Mouse (Mus musculus): ENCODE measurements around the gene Ifi213.
"Not testable (repeated sequence)": the region's sequence is repeated elsewhere in the genome, so short reads cannot be mapped to it uniquely, and the experiment has no call there.

DNA sequence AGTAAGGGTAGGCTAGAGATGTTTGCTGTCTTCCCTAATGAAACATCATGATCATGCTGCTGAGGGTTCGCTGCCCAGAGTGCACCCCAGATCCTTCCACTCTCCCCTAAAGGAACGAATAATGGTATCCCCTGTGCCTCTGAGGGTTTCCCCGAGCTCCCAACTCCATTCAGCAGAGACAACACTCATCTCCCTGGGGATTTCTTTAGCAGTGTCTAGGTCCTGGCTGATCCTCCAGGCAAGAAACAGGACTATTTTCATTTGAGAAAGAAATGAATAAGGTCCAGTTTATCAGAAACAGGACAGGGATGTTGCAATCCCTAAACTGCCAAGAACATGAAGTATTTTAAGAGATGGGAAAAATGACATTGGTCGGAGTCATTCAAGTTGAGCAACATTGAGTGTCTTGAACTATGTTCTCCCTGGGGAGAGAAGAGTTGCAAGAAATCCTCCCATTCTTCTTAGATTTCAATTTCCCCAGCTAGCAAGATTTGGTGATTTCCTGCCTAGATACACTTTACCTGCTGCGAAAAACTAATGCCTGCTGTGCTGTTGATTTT is 48.5 kb downstream of the Ifi213 start:
- TF ChIP-seq GATA1, TAL1 (IDR thresholded peaks at IDR 0.05; ENCODE audit: low read length): not testable (repeated sequence)

Measured in erythroblast, embryonic 14.5 days (primary cell).